Comparison of ENCODE assay signal across 25 mouse cellular contexts in genomic region chr16:63311676-63312075, GRCm38 (mm10).
DNase-seq lines count a peak whose midpoint lies in the region; ATAC-seq and TF ChIP-seq lines count a peak whose summit lies in the region.
"Had no signal": no experiment of that assay in that cellular context is flagged by ENCODE, and none has a peak within 500 bp of the region (broad histone marks: within the 10 kb centered on the region; RNA-seq: fewer than 3 reads in every experiment).

No protein-coding gene starts in this region.

- no peak for ATAC-seq in liver, embryonic 11.5 days (replicated peaks; ENCODE audit: low FRiP score)
- ATAC-seq: activated CD4-positive, CD25-positive, alpha-beta regulatory T cell, adult 4 months; CD4-positive, CD25-positive, alpha-beta regulatory T cell, adult 4 months; Patski had no signal

- H3K27me3 ChIP-seq in C2C12 (ENCODE audit: control insufficient read depth, insufficient read depth, insufficient read length) (no peaks in the 10 kb centered on the region), myocyte (ENCODE audit: control insufficient read depth, insufficient read depth, insufficient read length) (no peaks in the 10 kb centered on the region)
- no peaks in the 10 kb centered on the region for H3K27me3 ChIP-seq in liver, embryonic 11.5 days (replicated peaks; ENCODE audit: control insufficient read depth, insufficient read depth, low read length)
- no peaks in the 10 kb centered on the region for H3K27me3 ChIP-seq in hindbrain, embryonic 10.5 days (ENCODE audit: insufficient read depth, poor library complexity, severe bottlenecking)
- H3K27me3 ChIP-seq: CH12.LX, Patski had no signal

- no peak for TF ChIP-seq CTCF in C2C12 (IDR thresholded peaks at IDR 0.05; ENCODE audit: control insufficient read depth, insufficient read depth, insufficient read length)

- H3K79me2 ChIP-seq in C2C12 (ENCODE audit: control insufficient read depth, insufficient read depth) (no peaks in the 10 kb centered on the region), myocyte (ENCODE audit: control insufficient read depth, insufficient read depth) (no peaks in the 10 kb centered on the region)

- no peaks in the 10 kb centered on the region for H3K79me3 ChIP-seq in C2C12 (ENCODE audit: low read depth)

- TF ChIP-seq POLR2A in myocyte (IDR thresholded peaks at IDR 0.05; ENCODE audit: insufficient read length, low read depth) = no peak

- no peaks in the 10 kb centered on the region for H3K9me3 ChIP-seq in liver, embryonic 11.5 days (ENCODE audit: control insufficient read depth, low read length)
- no peaks in the 10 kb centered on the region for H3K9me3 ChIP-seq in hindbrain, embryonic 10.5 days

- intact Hi-C loops in heart, postnatal 25 days (cut with DNase I) = no loop called here

- H3K4me2 ChIP-seq in myocyte (ENCODE audit: low read depth) = no peak overlapping the region
- H3K4me2 ChIP-seq in liver, embryonic 11.5 days = no peak overlapping the region

- H3ac ChIP-seq in C2C12 (ENCODE audit: control insufficient read depth, insufficient read length, low read depth) (no peak overlapping the region), myocyte (ENCODE audit: control insufficient read depth, insufficient read length) (no peak overlapping the region)

- H3K27ac ChIP-seq in liver, embryonic 11.5 days (ENCODE audit: low read depth, low read length) = no peak overlapping the region
- no peak overlapping the region for H3K27ac ChIP-seq in hindbrain, embryonic 10.5 days

- no peaks in the 10 kb centered on the region for H3K36me3 ChIP-seq in C2C12 (ENCODE audit: control insufficient read depth, insufficient read depth)
- H3K36me3 ChIP-seq in myocyte (ENCODE audit: control insufficient read depth, insufficient read depth) = no peaks in the 10 kb centered on the region
- no peaks in the 10 kb centered on the region for H3K36me3 ChIP-seq in liver, embryonic 11.5 days (ENCODE audit: control insufficient read depth, insufficient read depth, low read length)
- no peaks in the 10 kb centered on the region for H3K36me3 ChIP-seq in hindbrain, embryonic 10.5 days
- H3K36me3 ChIP-seq: G1E had no signal

- no peaks in the 10 kb centered on the region for H3K4me1 ChIP-seq in liver, embryonic 11.5 days (replicated peaks; ENCODE audit: control insufficient read depth, insufficient read depth, low read length)
- H3K4me1 ChIP-seq in hindbrain, embryonic 10.5 days (replicated peaks) = no peaks in the 10 kb centered on the region

- H3K9ac ChIP-seq in liver, embryonic 11.5 days (ENCODE audit: low read depth, low read length) = no peak overlapping the region

- no peak overlapping the region for H3K4me3 ChIP-seq in C2C12 (ENCODE audit: insufficient read depth, poor library complexity, severe bottlenecking)
- H3K4me3 ChIP-seq in myocyte = no peak overlapping the region
- H3K4me3 ChIP-seq in liver, embryonic 11.5 days (ENCODE audit: low read depth, low read length) = no peak overlapping the region
- no peak overlapping the region for H3K4me3 ChIP-seq in hindbrain, embryonic 10.5 days

- 93% methylated on average over 1 of the region's 1 CpGs for WGBS in liver, embryonic 11.5 days
- WGBS in hindbrain, embryonic 10.5 days = 94% methylated on average over 1 of the region's 1 CpGs

- DNase-seq in Muller cell, postnatal 12 days (ENCODE audit: inconsistent ontology term) = peak; percentile 28
- DNase-seq in brain, adult 2 months (ENCODE audit: low read depth, low spot score) = peak; percentile 3
- no peak for DNase-seq in liver, embryonic 11.5 days (ENCODE audit: low spot score)
- DNase-seq in heart, postnatal 25 days (ENCODE audit: low spot score) = no peak
- DNase-seq in spleen, postnatal 14 days (ENCODE audit: low spot score in 2 of 2) = no peak
- DNase-seq in hindbrain, embryonic 10.5 days (ENCODE audit: low spot score) = no peak
- DNase-seq: adrenal gland, adult 2 months; adrenal gland, adult 8-10 months; adrenal gland, postnatal 10 days; adrenal gland, postnatal 14 days; adrenal gland, postnatal 25 days; adrenal gland, postnatal 36 days; B cell, adult 2 months; cerebellum, adult 11 months; cerebellum, adult 11-12 months; cerebellum, adult 18-20 months; cerebellum, adult 2 months; cerebellum, adult 8-10 months had no signal

TF ChIP-seq in C2C12, 6 proteins besides CTCF, POLR2A, EP300 and RAD21:
- TF ChIP-seq MYOD1 (IDR thresholded peaks at IDR 0.05; ENCODE audit: control insufficient read depth, insufficient read length, low read depth) (peak; percentile 94), USF1 (IDR thresholded peaks at IDR 0.05; ENCODE audit: low read depth) (no peak)

TF ChIP-seq in myocyte, 11 proteins besides CTCF, POLR2A, EP300 and RAD21:
- TF ChIP-seq MYOG (IDR thresholded peaks at IDR 0.05; ENCODE audit: control insufficient read depth in 1 of 3, insufficient read depth in 1 of 3, insufficient read length in 2 of 3, low read depth in 2 of 3) (no peak), MYOD1 (IDR thresholded peaks at IDR 0.05; ENCODE audit: control insufficient read depth in 1 of 3, insufficient read length in 2 of 3, low read depth in 2 of 3) (peak in 2 of 3 experiments; percentile 28 to 68), REST (IDR thresholded peaks at IDR 0.05; ENCODE audit: insufficient read depth, insufficient read length) (no peak), MAX (IDR thresholded peaks at IDR 0.05; ENCODE audit: low read depth) (no peak), USF1 (IDR thresholded peaks at IDR 0.05; ENCODE audit: low read depth) (no peak), TCF3 (IDR thresholded peaks at IDR 0.05; ENCODE audit: insufficient read length, low read depth) (no peak), E2F4 (IDR thresholded peaks at IDR 0.05; ENCODE audit: insufficient read depth) (no peak), CEBPB (IDR thresholded peaks at IDR 0.05; ENCODE audit: insufficient read depth, poor library complexity, severe bottlenecking) (0 out of 2 replicates have a peak, but pooled peaks have one; percentile 38), POLR2AphosphoS2 (IDR thresholded peaks at IDR 0.05; ENCODE audit: insufficient read length, low read depth) (no peak), SRF (IDR thresholded peaks at IDR 0.05; ENCODE audit: control insufficient read depth, insufficient read length, low read depth) (no peak), TCF12 (IDR thresholded peaks at IDR 0.05; ENCODE audit: insufficient read depth, poor library complexity, severe bottlenecking) (peak; percentile 44)

Comparison
In these comparisons a context has a peak if more than half of its experiments do, and no peak if none do; other contexts are left out.
1. DNase-seq: peak in Muller cell, postnatal 12 days (single experiment) and brain, adult 2 months (single experiment); none in liver, embryonic 11.5 days (single experiment), heart, postnatal 25 days (single experiment), spleen, postnatal 14 days (0 of 2) and hindbrain, embryonic 10.5 days (single experiment).